Mouse (Mus musculus) liver, embryonic 14.5 days (tissue): Measurements from ENCODE around the gene Ly75. TPM values are rescaled to one million over a fixed set of nuclear protein-coding genes. Genes with fewer than 3 reads are reported as not detected.

Experiments used
- ATAC-seq: fragments of 200-750 bp; cut with Nextera tagmentation; 2 replicates; pipeline ENCODE4 v1.8.0; 2017; ENCODE audit warnings: moderate number of reproducible peaks, mild to moderate bottlenecking, moderate library complexity; ENCODE audit not compliant: insufficient read depth
- DNase-seq, 3 experiments: peaks; one replicate each; pipeline ENCODE4 v3.0.0-alpha.2; 2012 to 2013; ENCODE audit warnings: low read depth in 3 of 3, low spot score in 3 of 3
- H3K27ac ChIP-seq: fragments of 300-500 bp; sonication (generic); 2 replicates; pipeline ENCODE4 v1.5.1; 2014; ENCODE audit warnings: moderate library complexity, mild to moderate bottlenecking, control low read depth, inconsistent platforms
- H3K27me3 ChIP-seq: fragments of 300-500 bp; sonication (generic); 2 replicates; pipeline ENCODE4 v1.6.1; 2014; ENCODE audit warnings: mild to moderate bottlenecking, low read length, moderate library complexity; ENCODE audit not compliant: control insufficient read depth, insufficient read depth
- H3K36me3 ChIP-seq: fragments of 300-500 bp; sonication (generic); replicated peaks from 2 replicates; pipeline ENCODE4 v1.6.1; 2014; ENCODE audit warnings: low read depth; ENCODE audit not compliant: control insufficient read depth, insufficient read depth
- H3K4me1 ChIP-seq, 2 experiments: fragments of 200-500 bp in 1 of 2; fragments of 300-500 bp in 1 of 2; sonication (generic) in 1 of 2; replicated peaks; 2 replicates each; pipeline ENCODE4 v1.6.1; 2012 to 2014; ENCODE audit warnings: antibody characterized with exemption in 1 of 2, inconsistent platforms in 1 of 2, low read length in 1 of 2; ENCODE audit not compliant: control insufficient read depth in 2 of 2, insufficient read depth in 2 of 2
- H3K4me2 ChIP-seq: fragments of 300-500 bp; sonication (generic); 2 replicates; pipeline ENCODE4 v1.6.1; 2014; ENCODE audit warnings: low read depth, mild to moderate bottlenecking, control low read depth, moderate library complexity
- H3K4me3 ChIP-seq, 2 experiments: fragments of 200-500 bp in 1 of 2; fragments of 300-500 bp in 1 of 2; sonication (generic) in 1 of 2; 2 replicates each; pipeline ENCODE4 v1.5.1; 2012 to 2014; ENCODE audit warnings: low read depth in 2 of 2, low read length in 2 of 2, mild to moderate bottlenecking in 2 of 2, control low read depth in 1 of 2, inconsistent platforms in 1 of 2, moderate library complexity in 1 of 2; ENCODE audit not compliant: insufficient read depth in 1 of 2
- H3K9ac ChIP-seq: fragments of 300-500 bp; sonication (generic); replicated peaks from 2 replicates; pipeline ENCODE4 v1.6.1; 2014; ENCODE audit warnings: mild to moderate bottlenecking, control low read depth, moderate library complexity
- H3K9me3 ChIP-seq: fragments of 300-500 bp; sonication (generic); 2 replicates; pipeline ENCODE4 v1.6.1; 2016; ENCODE audit warnings: low read length, mixed read lengths; ENCODE audit not compliant: control insufficient read depth
- CTCF ChIP-seq: IDR thresholded peaks from 2 replicates; pipeline ENCODE4 v1.5.1; 2016; ENCODE audit warnings: antibody characterized with exemption, low read depth, control low read depth
- EP300 ChIP-seq: IDR thresholded peaks from 2 replicates; pipeline ENCODE4 v1.6.1; 2016; ENCODE audit warnings: antibody characterized with exemption, low read depth
- WGBS: fragments of 180-500 bp; shearing (Covaris S2); extraction: QIAGEN DNeasy Blood & Tissue Kit; methylation state at CpG from one replicate; pipeline ENCODE4 v1.1.7; 2014; ENCODE audit not compliant: insufficient replicate concordance; 5-methylcytosine and 5-hydroxymethylcytosine counted together
- polyA plus RNA-seq, 2 experiments: library from polyadenylated mRNA; depleted of rRNA in 1 of 2; stranded (reverse) in 1 of 2; unstranded in 1 of 2; fragments of >200 nt; fragmentation: Nextera tagmentation in 1 of 2; extraction: Ambion mirVana in 1 of 2; gene quantifications; 2 replicates each; pipeline versions ENCODE4 v1.2.1 to v1.2.3; 2012 to 2014

Ly75 gene
- 1.4 and 2.0 TPM in 2 replicates for polyA plus RNA-seq (2012; rRNA removed)
- 2.6 and 3.3 TPM in 2 replicates for polyA plus RNA-seq (2014; fragmentation: Nextera tagmentation; extraction: Ambion mirVana)

DNA sequence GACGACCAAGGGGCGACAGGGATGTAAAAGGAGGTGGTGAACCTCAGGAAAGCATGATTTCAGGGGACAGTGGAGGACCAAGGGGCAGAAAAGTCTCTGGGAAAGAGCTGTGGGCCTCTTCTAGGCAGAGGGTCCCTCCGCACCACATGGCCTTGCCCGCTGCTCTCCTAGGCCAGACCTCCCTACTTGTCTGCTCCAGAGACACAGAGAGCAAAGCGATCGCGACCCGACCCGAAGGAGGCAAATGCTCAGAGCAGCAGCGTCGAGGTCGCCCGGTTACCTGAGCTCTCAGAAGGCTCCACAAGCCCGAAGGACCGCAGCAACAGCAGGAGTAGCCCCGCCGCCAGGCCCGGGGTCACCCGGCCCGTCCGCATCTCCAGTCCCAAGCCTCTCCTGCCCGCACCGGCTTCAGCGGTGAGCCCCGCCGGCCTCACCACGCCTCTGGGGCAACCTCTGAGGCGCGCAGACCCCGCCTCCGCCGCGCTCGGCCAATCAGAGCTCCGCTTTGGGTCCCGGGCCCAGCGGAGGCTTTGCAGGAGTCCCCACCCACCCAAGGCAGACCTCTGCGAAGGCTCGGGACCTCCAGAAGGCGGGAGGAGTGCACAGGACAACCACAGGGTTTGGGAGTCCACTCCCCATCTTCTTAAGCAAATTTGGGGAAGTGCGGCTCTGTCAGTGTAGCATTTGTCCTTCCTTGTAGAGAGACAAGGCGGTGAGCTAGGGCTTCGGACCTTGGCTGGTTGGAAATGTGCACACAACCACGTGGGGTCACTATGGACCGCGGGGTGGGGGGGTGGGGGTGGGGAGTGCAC is at the start of gene Ly75:
TSS of gene Ly75 (minus strand) at position 446 of the 812 bp plus-strand sequence.
- Histone ChIP-seq H3K9me3 (no peaks in the 10 kb centered on the region), H3K27me3 (no peaks in the 10 kb centered on the region; the same call in 1 of the 2 replicates), H3K4me2 (peak within 1 kb of the TSS; percentile 54), H3K4me3 (peak within 1 kb of the TSS; percentile 37 to 49), H3K4me1 (peaks cover 0 to 4% of the 10 kb centered on the region in 2 experiments; a peak in 2 of 4 replicates), H3K9ac (no peak within 1 kb of the TSS), H3K36me3 (no peaks in the 10 kb centered on the region), H3K27ac (no peak within 1 kb of the TSS)
- TF ChIP-seq CTCF, result no peak
- no peak for TF ChIP-seq EP300
- under 1% methylated on average over 46 of the region's 46 CpGs for WGBS
- DNase-seq (peak; percentile 49 to 68 (median 63)), ATAC-seq (peak; percentile 93)

DNA sequence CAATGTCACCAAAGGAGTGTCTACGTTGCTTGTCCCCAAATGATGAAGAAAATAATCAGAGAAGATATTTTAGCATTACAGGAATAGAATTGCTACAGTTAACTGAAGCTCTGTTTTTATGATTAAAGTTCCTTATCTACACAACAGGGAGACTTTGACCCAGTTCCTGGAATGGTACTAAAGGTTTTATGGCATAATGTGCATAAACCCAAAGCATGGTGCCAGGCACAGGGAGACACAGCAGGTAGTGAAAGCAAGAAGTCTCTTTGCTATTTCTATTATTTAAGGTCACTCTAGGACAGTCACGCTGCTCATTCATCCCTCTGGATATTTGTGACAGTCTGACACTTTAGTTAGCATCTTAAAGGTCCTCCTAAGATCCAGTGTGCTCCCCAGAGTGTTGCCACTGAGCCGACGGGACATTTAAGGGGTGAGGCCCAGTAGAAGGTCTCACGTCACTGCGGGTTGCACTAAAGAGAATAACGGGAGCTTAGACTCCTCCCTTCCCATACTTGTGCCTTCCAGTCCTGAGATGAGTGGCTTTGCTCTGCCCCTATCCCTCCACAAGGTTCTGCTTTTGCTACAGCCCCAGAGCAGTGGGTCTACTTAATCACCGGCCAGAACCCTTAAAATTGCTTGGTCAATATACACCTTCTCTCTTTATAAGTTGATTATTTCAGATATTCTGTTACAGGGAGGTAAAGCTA is 47.4 kb upstream of the Ly75 start:
- no peak overlapping the region for H3K4me3 ChIP-seq
- H3K27me3 ChIP-seq, result no peaks in the 10 kb centered on the region
- TF ChIP-seq EP300, result no peak
- TF ChIP-seq CTCF, result no peak
- no peaks in the 10 kb centered on the region for H3K9me3 ChIP-seq
- 49% methylated on average over 8 of the region's 8 CpGs for WGBS
- no peak for DNase-seq
- no peak overlapping the region for H3K27ac ChIP-seq
- no peaks in the 10 kb centered on the region for H3K36me3 ChIP-seq
- no peak overlapping the region for H3K4me2 ChIP-seq
- H3K9ac ChIP-seq, result no peak overlapping the region
- no peaks in the 10 kb centered on the region for H3K4me1 ChIP-seq
- no peak for ATAC-seq

- H3K36me3 ChIP-seq, result no peaks in the 10 kb centered on the region
- peak; percentile 56; the same call in 1 of the 2 replicates for ATAC-seq
- 2% methylated on average over 6 of the region's 6 CpGs for WGBS
- H3K4me2 ChIP-seq, result no peak overlapping the region
- no peak overlapping the region for H3K27ac ChIP-seq
- no peak overlapping the region for H3K4me3 ChIP-seq
- TF ChIP-seq EP300 (no peak), CTCF (peak; percentile 85)
- no peak overlapping the region for H3K9ac ChIP-seq
- H3K4me1 ChIP-seq, result no peaks in the 10 kb centered on the region
- no peaks in the 10 kb centered on the region for H3K27me3 ChIP-seq
- DNase-seq, result peak; percentile 47 to 53 (median 52)
- H3K9me3 ChIP-seq, result no peaks in the 10 kb centered on the region
These were observed 35.0 kb upstream of the Ly75 start for GRCm38 (mm10) chr2:60418075-60418474.

DNA sequence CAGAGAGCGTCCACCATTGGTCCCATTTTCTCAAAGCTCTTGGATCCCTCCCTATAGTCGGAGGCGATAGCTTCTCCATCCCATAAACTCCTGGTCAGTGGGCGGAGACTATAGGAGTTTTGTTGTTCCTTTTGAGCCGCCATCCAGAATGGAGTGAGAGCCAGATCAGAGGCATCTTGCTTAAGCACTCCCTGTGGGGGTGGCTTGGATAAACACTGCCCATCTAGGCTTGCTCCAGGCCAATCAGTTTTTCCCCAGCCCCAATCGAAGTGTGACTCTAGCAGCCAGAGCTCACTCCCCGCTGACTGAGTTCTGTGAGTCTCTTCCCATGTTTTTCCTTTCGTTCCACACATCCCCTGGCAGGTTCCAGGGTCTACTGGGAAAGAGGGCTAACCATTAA is 31.2 kb upstream of the Ly75 start:
- Histone ChIP-seq H3K27ac (no peak overlapping the region), H3K4me2 (no peak overlapping the region)

More for the DNA sequence above, 31.2 kb upstream of the Ly75 start:
- ATAC-seq (no peak), DNase-seq (no peak)
- no peak overlapping the region for H3K4me3 ChIP-seq
- H3K27me3 ChIP-seq, result no peaks in the 10 kb centered on the region
- no peaks in the 10 kb centered on the region for H3K9me3 ChIP-seq
- peaks cover 0 to 7% of the 10 kb centered on the region in 2 experiments; a peak in 1 of 4 replicates for H3K4me1 ChIP-seq
- WGBS, result 59% methylated on average over 8 of the region's 8 CpGs
- TF ChIP-seq CTCF, result no peak
- no peak for TF ChIP-seq EP300
- no peaks in the 10 kb centered on the region for H3K36me3 ChIP-seq
- H3K9ac ChIP-seq, result no peak overlapping the region
